Mouse (Mus musculus) cerebellum, postnatal 36 days (tissue): ENCODE measurements around the gene Tnfsf10.

Experiments
- DNase-seq, 2 experiments: peaks; one replicate each; pipeline ENCODE4 v3.0.0; 2021 to 2022; ENCODE audit warnings: mixed read lengths in 2 of 2

The Tnfsf10 gene

DNA sequence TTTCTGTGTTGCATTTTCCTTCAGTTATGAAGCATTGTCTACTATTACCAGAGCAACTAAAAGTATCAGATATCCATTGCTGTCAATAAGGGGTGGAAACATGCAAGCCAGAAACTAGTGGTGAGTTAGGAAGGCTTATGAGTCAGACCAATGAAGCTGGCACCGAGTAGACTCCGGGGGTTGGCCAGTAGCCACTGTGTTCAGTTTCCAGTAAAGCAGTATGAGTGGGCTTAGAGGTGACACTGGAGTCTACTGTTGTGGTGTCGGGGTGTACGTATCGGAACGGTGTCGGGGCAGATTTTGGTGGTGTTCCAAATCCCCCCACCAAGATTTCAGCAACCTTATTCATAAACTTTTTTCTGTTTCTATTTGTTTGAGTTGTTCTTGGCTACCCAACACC, 5.9 kb upstream of the Tnfsf10 start:
- DNase-seq, result no peak

DNA sequence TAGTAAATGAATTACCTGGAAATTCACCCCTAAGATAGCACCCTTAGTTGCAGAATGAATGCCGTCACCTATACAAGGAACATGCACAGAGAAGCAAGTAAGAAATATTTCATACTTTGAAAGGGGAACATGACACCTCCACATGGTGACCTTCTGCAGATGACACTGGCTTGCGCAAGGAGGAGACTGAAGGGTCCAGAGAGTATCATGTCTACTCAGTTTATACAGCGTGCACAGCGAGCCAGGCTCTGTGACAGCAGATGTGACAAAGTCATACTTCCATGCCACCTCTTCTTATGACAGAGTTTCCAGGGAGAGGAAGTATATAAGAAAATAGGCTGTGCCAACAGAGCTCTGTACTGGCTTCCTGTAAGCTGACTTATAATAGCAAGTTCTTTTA, 5.4 kb upstream of the Tnfsf10 start:
- DNase-seq, result no peak

GRCm38 (mm10) chr3:27314506-27315164, 2.2 kb upstream of the Tnfsf10 start:
- DNase-seq, result no peak

DNA sequence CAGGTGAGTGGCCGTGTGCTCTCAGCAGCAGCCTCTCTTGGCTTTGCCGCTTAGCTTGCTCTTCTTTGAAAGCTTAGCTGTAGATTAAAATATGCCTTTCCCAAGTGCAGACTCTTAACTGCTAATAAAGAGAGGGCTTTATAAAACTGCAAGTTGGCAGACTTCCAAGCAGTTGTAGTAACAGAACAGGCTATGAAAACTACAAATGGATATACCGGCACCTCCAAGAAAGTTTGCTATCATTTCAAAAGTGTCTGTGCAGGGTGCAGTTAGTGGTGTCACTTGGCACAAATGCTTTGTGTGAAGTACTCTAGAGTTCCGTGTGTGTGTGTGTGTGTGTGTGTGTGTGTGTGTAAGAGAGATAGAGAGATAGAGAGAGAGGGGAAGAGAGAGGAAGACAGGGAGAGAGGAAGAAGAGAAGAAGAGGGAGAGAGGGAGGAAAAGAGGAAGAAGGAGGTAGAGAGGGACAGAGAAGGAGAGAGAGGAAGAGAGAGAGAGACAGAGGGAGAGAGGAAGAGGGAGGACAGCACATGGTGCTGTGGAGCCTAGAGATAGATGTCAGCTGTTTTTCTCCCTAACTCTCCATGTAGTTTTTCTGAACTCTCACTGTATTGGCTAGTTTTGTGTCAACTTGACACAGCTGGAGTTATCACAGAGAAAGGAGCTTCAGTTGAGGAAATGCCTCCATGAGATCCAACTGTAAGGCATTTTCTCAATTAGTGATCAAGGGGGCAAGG, 628 bp downstream of the Tnfsf10 start:
- no peak for DNase-seq

DNA sequence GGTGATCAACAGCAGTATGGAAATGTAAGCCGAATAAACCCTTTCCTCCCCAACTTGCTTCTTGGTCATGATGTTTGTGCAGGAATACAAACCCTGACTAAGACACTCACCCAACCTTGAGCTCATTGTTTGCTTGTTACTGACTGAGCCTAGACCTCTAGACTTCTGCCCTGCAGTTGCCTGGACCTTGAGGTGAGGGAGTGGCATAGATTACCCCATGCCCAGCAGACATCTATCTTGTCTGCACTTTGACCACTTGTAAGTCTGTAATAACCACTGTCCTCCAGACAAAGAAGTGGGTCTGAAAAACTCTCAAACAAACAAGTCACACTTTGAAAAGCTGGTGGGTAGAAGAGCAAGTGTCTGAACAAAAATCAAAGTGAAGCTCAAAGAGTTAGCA, 2.8 kb downstream of the Tnfsf10 start:
- no peak for DNase-seq

GRCm38 (mm10) chr3:27320613-27321495, 4.0 kb downstream of the Tnfsf10 start:
- no peak for DNase-seq

- DNase-seq, result no peak
Observed at GRCm38 (mm10) chr3:27322591-27322990, 5.8 kb downstream of the Tnfsf10 start.

- no peak for DNase-seq
Observed at GRCm38 (mm10) chr3:27323551-27323950, 6.7 kb downstream of the Tnfsf10 start.

DNA sequence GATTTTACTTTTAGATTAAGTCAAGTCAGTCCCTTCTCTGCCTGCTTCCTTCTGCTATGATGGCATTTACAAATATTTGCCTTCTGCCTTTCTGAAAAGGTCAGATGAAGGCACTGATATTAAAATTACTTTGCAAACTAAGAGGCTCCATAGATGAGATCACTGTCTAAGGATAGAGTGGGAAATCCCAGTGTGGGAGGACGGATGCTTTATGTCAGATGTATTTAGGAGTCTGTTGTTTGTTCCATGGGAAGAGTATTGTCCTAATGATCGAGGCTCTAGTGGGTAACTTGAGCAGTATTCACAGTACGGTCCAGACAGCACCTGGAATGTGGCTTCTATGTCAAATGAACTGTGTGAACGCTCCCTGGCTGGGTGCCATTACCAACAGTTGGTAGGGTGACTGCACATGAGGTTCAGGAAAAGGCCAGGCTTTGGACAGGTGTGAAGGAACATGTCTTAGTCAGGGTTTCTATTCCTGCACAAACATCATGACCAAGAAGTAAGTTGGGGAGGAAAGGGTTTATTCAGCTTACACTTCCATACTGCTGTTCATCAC, 9.9 kb downstream of the Tnfsf10 start:
- no peak for DNase-seq

GRCm38 (mm10) chr3:27330706-27331105, 13.9 kb downstream of the Tnfsf10 start:
- DNase-seq, result no peak

- DNase-seq, result peak in 1 of 2 experiments; percentile 12
Observed at GRCm38 (mm10) chr3:27338437-27338836, 21.6 kb downstream of the Tnfsf10 start.

DNA sequence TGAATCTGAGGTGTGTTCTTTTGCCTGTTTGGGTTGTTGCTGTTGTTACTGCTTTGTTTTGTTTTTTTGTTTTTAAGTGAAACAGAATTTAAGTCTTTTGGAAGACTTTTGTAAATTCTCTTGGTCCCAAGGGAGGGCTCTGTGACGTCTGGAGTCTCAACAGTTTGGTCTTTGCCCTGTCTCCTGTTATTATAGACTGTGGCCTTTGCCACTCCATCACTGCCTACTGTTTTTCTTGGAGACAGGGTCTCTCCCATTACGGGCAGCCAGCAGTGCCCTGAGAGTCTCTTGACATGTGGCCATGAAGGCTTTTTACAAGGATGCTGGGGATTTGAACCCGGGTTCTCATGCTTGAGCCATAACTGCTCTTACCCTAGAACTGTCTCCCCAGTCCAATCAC, 22.1 kb downstream of the Tnfsf10 start:
- DNase-seq, result no peak

DNA sequence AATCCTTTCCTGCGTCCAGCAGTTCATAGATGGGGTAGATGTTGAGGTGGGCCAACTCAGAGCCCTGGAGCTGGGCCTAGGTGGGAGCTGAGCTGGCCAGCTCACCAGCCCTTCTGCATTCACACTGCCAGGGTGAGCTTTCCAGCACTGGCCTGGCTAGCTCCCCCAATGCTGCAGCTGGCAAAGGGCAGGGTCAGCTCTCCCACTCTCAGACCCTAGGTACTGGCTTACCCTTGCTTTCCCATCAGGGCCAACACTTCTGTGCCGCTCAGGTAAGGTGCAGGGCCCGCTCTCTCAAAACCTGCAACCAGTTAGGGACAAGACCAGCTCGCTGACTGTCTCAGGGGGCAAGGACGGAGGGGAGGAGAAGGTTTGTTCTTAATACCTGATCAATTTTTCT, 23.9 kb downstream of the Tnfsf10 start:
- no peak for DNase-seq

GRCm38 (mm10) chr3:27342462-27342861, 25.6 kb downstream of the Tnfsf10 start:
- no peak for DNase-seq

- no peak for DNase-seq
Observed at GRCm38 (mm10) chr3:27345526-27345925, 28.7 kb downstream of the Tnfsf10 start.

DNA sequence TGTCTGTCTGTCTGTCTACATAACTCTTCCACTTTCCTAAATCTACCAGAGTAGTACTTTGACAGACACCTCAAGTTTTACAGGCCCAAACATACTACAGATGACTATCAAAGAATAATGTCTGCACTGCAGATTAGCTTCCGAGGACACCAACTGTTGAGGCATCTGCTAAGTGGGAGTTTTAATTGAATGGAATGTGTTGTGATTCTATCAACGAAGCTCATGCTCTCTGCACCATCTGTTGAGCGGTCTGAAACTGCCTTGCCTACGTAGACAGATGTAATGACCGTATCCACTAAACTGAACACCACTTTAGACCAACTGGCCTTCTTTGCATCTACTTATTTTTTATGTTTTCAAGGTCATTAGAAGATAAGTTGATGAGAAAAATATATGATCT, 31.6 kb downstream of the Tnfsf10 start:
- no peak for DNase-seq

- peak in 1 of 2 experiments; percentile 5 for DNase-seq
Observed at GRCm38 (mm10) chr3:27351105-27351504, 34.3 kb downstream of the Tnfsf10 start.

DNA sequence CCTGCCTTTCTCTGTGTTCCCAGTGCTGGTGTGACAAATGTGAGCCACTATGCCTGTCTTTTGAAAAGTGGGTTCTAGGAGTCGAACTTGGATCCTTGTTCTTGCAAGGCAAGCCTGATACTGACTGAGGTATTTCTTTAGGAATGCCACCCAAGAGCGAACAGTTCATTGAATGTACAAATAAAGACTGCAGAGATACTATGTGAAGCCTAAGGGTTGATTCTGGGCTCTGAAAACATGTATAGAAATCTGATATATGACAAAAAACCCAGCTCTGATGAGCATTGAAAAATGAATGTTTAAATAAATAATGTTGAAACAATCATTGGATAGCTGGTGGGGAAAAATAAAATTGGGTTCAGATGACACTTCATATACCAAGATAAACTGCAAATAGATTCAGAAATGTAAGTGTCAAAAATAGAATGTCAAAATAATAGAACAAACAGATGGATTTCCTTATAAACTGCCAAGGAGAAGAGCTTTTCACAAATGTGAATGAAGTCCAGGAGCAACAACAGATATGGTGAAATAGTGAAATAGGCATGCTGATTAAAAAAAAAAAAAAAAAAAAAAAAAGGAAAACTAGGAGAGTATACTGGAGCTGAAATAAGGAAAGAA, 42.4 kb downstream of the Tnfsf10 start:
- no peak for DNase-seq

DNA sequence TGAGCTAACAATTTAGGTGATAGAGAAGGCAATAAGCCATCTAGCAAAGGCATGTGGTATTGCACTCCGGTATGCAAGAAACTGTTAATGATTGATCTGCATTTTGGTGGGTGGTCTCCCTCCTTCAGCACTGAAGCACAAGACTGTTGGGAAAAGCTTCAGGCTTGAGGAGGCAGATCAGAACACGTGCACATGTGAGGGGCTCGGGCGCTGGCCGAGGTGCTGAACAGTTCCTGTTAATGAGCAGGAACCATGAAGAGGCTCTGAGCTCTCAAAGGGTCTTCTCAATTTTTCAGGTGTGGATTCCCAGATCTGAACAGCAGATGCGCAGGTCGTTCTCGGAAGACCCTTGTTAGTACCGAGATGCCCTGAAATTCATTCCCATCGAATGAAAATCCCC, 53.3 kb downstream of the Tnfsf10 start:
- no peak for DNase-seq

- DNase-seq, result no peak
Observed at GRCm38 (mm10) chr3:27370582-27371275, 53.9 kb downstream of the Tnfsf10 start.

DNA sequence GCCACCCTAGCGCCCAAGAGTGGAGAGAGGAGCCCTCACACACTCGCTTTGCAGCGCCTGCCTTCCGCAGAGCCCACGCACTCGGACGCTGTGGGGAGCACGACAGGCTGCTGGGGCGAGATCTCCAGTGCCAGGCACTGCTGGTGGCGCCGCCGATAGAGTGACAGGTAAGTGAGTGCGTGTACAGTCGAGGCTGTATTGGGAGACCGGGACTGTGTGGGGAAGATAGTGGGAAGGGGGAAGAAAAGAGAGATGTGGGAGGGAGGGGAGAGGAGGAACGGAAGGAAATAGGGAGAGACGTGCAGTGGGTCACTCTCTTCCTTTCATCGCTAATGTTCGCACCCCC, 54.4 kb downstream of the Tnfsf10 start, which contains the start of gene Ghsr:
Ghsr (plus strand) TSS at position 76 of the 346 bp plus-strand sequence.
- DNase-seq, result no peak
